Mouse (Mus musculus): ENCODE results near the gene Il6st. TPM values are rescaled to one million over a fixed set of nuclear protein-coding genes. Genes with fewer than 3 reads are reported as not detected.
A peak's percentile ranks its signal among the peaks of the same experiment; 100 is the strongest.

Il6st gene
- polyA plus RNA-seq, 2 experiments: 34.3 to 40.3 TPM

GRCm38 (mm10) chr13:112473757-112474755 lies 10.2 kb downstream of the Il6st start:
- DNase-seq (ENCODE audit: low spot score) (no peak), ATAC-seq (ENCODE audit: low FRiP score, low read depth) (no peak)
- no peak overlapping the region for H3K27ac ChIP-seq (replicated peaks; ENCODE audit: low read depth, low read length)
- H3K4me1 ChIP-seq (ENCODE audit: control insufficient read depth, insufficient read depth, low read length): no peaks in the 10 kb centered on the region
- no peak overlapping the region for H3K9ac ChIP-seq (ENCODE audit: low read depth, low read length, severe bottlenecking)
- H3K36me3 ChIP-seq (ENCODE audit: control insufficient read depth, insufficient read depth, low read length): peaks cover 24% of the 10 kb centered on the region
- H3K4me3 ChIP-seq (replicated peaks; ENCODE audit: low read length): no peak overlapping the region
- no peaks in the 10 kb centered on the region for H3K27me3 ChIP-seq (ENCODE audit: control insufficient read depth, insufficient read depth, low read length)
- 66% methylated on average over 21 of the region's 21 CpGs for WGBS
- 0 out of 2 replicates have a peak, but pooled peaks cover 4% of the 10 kb centered on the region for H3K9me3 ChIP-seq (ENCODE audit: control insufficient read depth, low read length)
- H3K4me2 ChIP-seq (replicated peaks; ENCODE audit: low read depth, low read length, severe bottlenecking): no peak overlapping the region
- no peak for TF ChIP-seq POLR2A (IDR thresholded peaks at IDR 0.05; ENCODE audit: borderline replicate concordance, extremely low read depth, insufficient read depth, insufficient read length)

DNA sequence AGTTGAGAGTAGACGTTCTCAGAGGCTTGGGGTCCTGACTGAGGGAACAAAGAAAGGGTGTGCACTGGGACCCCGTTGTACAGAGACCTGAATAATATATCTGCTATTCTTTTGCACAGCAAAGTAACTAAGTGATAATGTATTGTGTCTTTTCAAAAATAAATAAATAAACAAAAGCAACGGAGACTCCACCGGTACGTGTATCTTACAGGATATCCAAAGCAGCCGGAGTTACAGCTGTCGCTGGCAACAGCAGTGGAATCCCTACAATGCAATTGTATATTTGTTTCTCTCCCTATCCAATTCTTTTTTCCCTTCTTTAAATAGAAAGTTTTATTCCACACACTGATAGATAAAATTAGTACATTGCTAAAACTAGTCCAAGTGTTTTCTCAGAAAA lies 15.2 kb downstream of the Il6st start:
- Histone ChIP-seq H3K27ac (replicated peaks; ENCODE audit: low read depth, low read length) (no peak overlapping the region), H3K4me1 (ENCODE audit: control insufficient read depth, insufficient read depth, low read length) (no peaks in the 10 kb centered on the region), H3K4me2 (replicated peaks; ENCODE audit: low read depth, low read length, severe bottlenecking) (no peak overlapping the region), H3K4me3 (replicated peaks; ENCODE audit: low read length) (no peak overlapping the region), H3K27me3 (ENCODE audit: control insufficient read depth, insufficient read depth, low read length) (no peaks in the 10 kb centered on the region), H3K36me3 (ENCODE audit: control insufficient read depth, insufficient read depth, low read length) (peaks cover 51% of the 10 kb centered on the region), H3K9ac (ENCODE audit: low read depth, low read length, severe bottlenecking) (no peak overlapping the region), H3K9me3 (ENCODE audit: control insufficient read depth, low read length) (0 out of 2 replicates have a peak, but pooled peaks cover 4% of the 10 kb centered on the region)
- 88% methylated on average over 7 of the region's 7 CpGs for WGBS
- DNase-seq (ENCODE audit: low spot score): no peak
- no peak for ATAC-seq (ENCODE audit: low FRiP score, low read depth)
- TF ChIP-seq POLR2A (IDR thresholded peaks at IDR 0.05; ENCODE audit: borderline replicate concordance, extremely low read depth, insufficient read depth, insufficient read length): no peak

DNA sequence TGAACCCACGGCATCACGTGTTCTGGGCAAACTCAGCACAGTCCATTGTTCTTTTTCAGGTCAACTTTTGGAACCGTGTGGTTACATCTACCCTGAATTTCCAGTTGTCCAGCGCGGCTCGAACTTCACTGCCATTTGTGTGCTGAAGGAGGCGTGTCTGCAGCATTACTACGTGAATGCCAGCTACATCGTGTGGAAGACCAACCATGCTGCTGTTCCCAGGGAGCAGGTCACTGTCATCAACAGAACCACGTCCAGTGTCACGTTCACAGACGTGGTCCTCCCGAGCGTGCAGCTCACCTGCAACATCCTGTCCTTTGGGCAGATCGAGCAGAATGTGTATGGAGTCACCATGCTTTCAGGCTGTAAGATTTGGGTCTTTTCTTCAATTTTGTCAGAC lies 16.1 kb downstream of the Il6st start:
- no peak overlapping the region for H3K27ac ChIP-seq (replicated peaks; ENCODE audit: low read depth, low read length)
- H3K4me3 ChIP-seq (replicated peaks; ENCODE audit: low read length): no peak overlapping the region
- 95% methylated on average over 15 of the region's 15 CpGs for WGBS
- no peak overlapping the region for H3K9ac ChIP-seq (ENCODE audit: low read depth, low read length, severe bottlenecking)
- H3K27me3 ChIP-seq (ENCODE audit: control insufficient read depth, insufficient read depth, low read length): no peaks in the 10 kb centered on the region
- no peak for TF ChIP-seq POLR2A (IDR thresholded peaks at IDR 0.05; ENCODE audit: borderline replicate concordance, extremely low read depth, insufficient read depth, insufficient read length)
- H3K4me1 ChIP-seq (ENCODE audit: control insufficient read depth, insufficient read depth, low read length): no peaks in the 10 kb centered on the region
- H3K9me3 ChIP-seq (ENCODE audit: control insufficient read depth, low read length): 0 out of 2 replicates have a peak, but pooled peaks cover 4% of the 10 kb centered on the region
- peaks cover 58% of the 10 kb centered on the region for H3K36me3 ChIP-seq (ENCODE audit: control insufficient read depth, insufficient read depth, low read length)
- H3K4me2 ChIP-seq (replicated peaks; ENCODE audit: low read depth, low read length, severe bottlenecking): no peak overlapping the region
- ATAC-seq (ENCODE audit: low FRiP score, low read depth) (no peak), DNase-seq (ENCODE audit: low spot score) (no peak)

GRCm38 (mm10) chr13:112482525-112482924 lies 18.7 kb downstream of the Il6st start:
- no peak overlapping the region for H3K4me2 ChIP-seq (replicated peaks; ENCODE audit: low read depth, low read length, severe bottlenecking)
- ATAC-seq (ENCODE audit: low FRiP score, low read depth): peak; percentile 26; the same call in 1 of the 2 replicates
- H3K36me3 ChIP-seq (ENCODE audit: control insufficient read depth, insufficient read depth, low read length): peaks cover 66% of the 10 kb centered on the region
- no peaks in the 10 kb centered on the region for H3K4me1 ChIP-seq (ENCODE audit: control insufficient read depth, insufficient read depth, low read length)
- H3K9me3 ChIP-seq (ENCODE audit: control insufficient read depth, low read length): no peaks in the 10 kb centered on the region
- WGBS: 87% methylated on average over 5 of the region's 5 CpGs
- no peak overlapping the region for H3K27ac ChIP-seq (replicated peaks; ENCODE audit: low read depth, low read length)
- TF ChIP-seq POLR2A (IDR thresholded peaks at IDR 0.05; ENCODE audit: borderline replicate concordance, extremely low read depth, insufficient read depth, insufficient read length): no peak
- H3K27me3 ChIP-seq (ENCODE audit: control insufficient read depth, insufficient read depth, low read length): no peaks in the 10 kb centered on the region
- no peak overlapping the region for H3K9ac ChIP-seq (ENCODE audit: low read depth, low read length, severe bottlenecking)
- no peak overlapping the region for H3K4me3 ChIP-seq (replicated peaks; ENCODE audit: low read length)
- DNase-seq (ENCODE audit: low spot score): no peak

- H3K4me3 ChIP-seq (replicated peaks; ENCODE audit: low read length): no peak overlapping the region
- no peak for TF ChIP-seq POLR2A (IDR thresholded peaks at IDR 0.05; ENCODE audit: borderline replicate concordance, extremely low read depth, insufficient read depth, insufficient read length)
- ATAC-seq (ENCODE audit: low FRiP score, low read depth) (peak; percentile 71), DNase-seq (ENCODE audit: low spot score) (no peak)
- H3K4me1 ChIP-seq (ENCODE audit: control insufficient read depth, insufficient read depth, low read length): no peaks in the 10 kb centered on the region
- H3K27me3 ChIP-seq (ENCODE audit: control insufficient read depth, insufficient read depth, low read length): no peaks in the 10 kb centered on the region
- H3K36me3 ChIP-seq (ENCODE audit: control insufficient read depth, insufficient read depth, low read length): peaks cover 67% of the 10 kb centered on the region
- no peaks in the 10 kb centered on the region for H3K9me3 ChIP-seq (ENCODE audit: control insufficient read depth, low read length)
- H3K27ac ChIP-seq (replicated peaks; ENCODE audit: low read depth, low read length): no peak overlapping the region
- H3K9ac ChIP-seq (ENCODE audit: low read depth, low read length, severe bottlenecking): no peak overlapping the region
- H3K4me2 ChIP-seq (replicated peaks; ENCODE audit: low read depth, low read length, severe bottlenecking): no peak overlapping the region
- WGBS: 87% methylated on average over 7 of the region's 7 CpGs
Measured at GRCm38 (mm10) chr13:112483015-112483414, 19.1 kb downstream of the Il6st start.

All from limb, embryonic 14.5 days (tissue).